Mouse (Mus musculus) forebrain, postnatal 0 days (tissue): Measurements from ENCODE around the gene P4ha3. TPM values are rescaled to one million over a fixed set of nuclear protein-coding genes. Genes with fewer than 3 reads are reported as not detected.
A peak's percentile ranks its signal among the peaks of the same experiment; 100 is the strongest.

Source experiments
- ATAC-seq: fragments of 200-750 bp; cut with Nextera tagmentation; 2 replicates; pipeline ENCODE4 v1.8.0; 2017; ENCODE audit warnings: mild to moderate bottlenecking, moderate library complexity
- DNase-seq: peaks from one replicate; pipeline ENCODE4 v3.0.0-alpha.2; 2015
- H3K27ac ChIP-seq: fragments of 300-500 bp; sonication (generic); 2 replicates; pipeline ENCODE4 v1.5.1; 2014; ENCODE audit warnings: low read depth, mild to moderate bottlenecking, antibody characterized with exemption, low read length, moderate library complexity, mixed read lengths
- H3K27me3 ChIP-seq: fragments of 300-500 bp; sonication (generic); 2 replicates; pipeline ENCODE4 v1.6.1; 2014; ENCODE audit warnings: mild to moderate bottlenecking, low read length, mixed read lengths; ENCODE audit not compliant: insufficient read depth
- H3K36me3 ChIP-seq: fragments of 300-500 bp; sonication (generic); 2 replicates; pipeline ENCODE4 v1.6.1; 2014; ENCODE audit warnings: mild to moderate bottlenecking, moderate library complexity; ENCODE audit not compliant: insufficient read depth
- H3K4me1 ChIP-seq: fragments of 300-500 bp; sonication (generic); 2 replicates; pipeline ENCODE4 v1.6.1; 2014; ENCODE audit warnings: antibody characterized with exemption; ENCODE audit not compliant: insufficient read depth
- H3K4me2 ChIP-seq: fragments of 300-500 bp; sonication (generic); 2 replicates; pipeline ENCODE4 v1.6.1; 2014; ENCODE audit warnings: low read depth, mild to moderate bottlenecking, moderate library complexity
- H3K4me3 ChIP-seq: fragments of 300-500 bp; sonication (generic); 2 replicates; pipeline ENCODE4 v1.5.1; 2014; ENCODE audit warnings: low read depth, low read length, mixed read lengths
- H3K9ac ChIP-seq: fragments of 300-500 bp; sonication (generic); 2 replicates; pipeline ENCODE4 v1.6.1; 2014; ENCODE audit warnings: mild to moderate bottlenecking
- H3K9me3 ChIP-seq: fragments of 300-500 bp; sonication (generic); 2 replicates; pipeline ENCODE4 v1.6.1; 2016; ENCODE audit warnings: low read length
- CTCF ChIP-seq: sonication (generic); IDR thresholded peaks from 2 replicates; pipeline ENCODE4 v1.5.1; 2016; ENCODE audit warnings: antibody characterized with exemption, control low read depth, low read depth
- WGBS: fragments of 180-500 bp; shearing (Covaris S2); extraction: QIAGEN DNeasy Blood & Tissue Kit; methylation state at CpG from one replicate; pipeline ENCODE4 v1.1.7; 2014; 5-methylcytosine and 5-hydroxymethylcytosine counted together
- polyA plus RNA-seq: library from polyadenylated mRNA; unstranded; fragments of >200 nt; fragmentation: Nextera tagmentation; extraction: Ambion mirVana; gene quantifications from 2 replicates; pipeline ENCODE4 v1.2.1, GENCODE M21; 2015
- total RNA-seq: library from RNA; depleted of rRNA; stranded (reverse); fragments of >200 nt; gene quantifications from 2 replicates; pipeline ENCODE4 v1.2.3, GENCODE M21; 2014; rRNA removed

Gene P4ha3
- total RNA-seq (3.1 and 7.3 TPM in 2 replicates), polyA plus RNA-seq (2.2 and 3.0 TPM in 2 replicates)

GRCm38 (mm10) chr7:100285383-100285782 is at the start of gene P4ha3:
Gene P4ha3 (plus strand): TSS chr7:100285520.
- under 1% methylated on average over 51 of the region's 53 CpGs for WGBS
- DNase-seq: no peak
- H3K27ac ChIP-seq: no peak within 1 kb of the TSS
- no peaks in the 10 kb centered on the region for H3K4me1 ChIP-seq
- H3K27me3 ChIP-seq: peaks cover 10% of the 10 kb centered on the region; the same call in 1 of the 2 replicates
- H3K9me3 ChIP-seq: no peaks in the 10 kb centered on the region
- peak; percentile 50; the same call in 1 of the 2 replicates for ATAC-seq
- H3K4me2 ChIP-seq: peak within 1 kb of the TSS; percentile 98
- no peaks in the 10 kb centered on the region for H3K36me3 ChIP-seq
- TF ChIP-seq CTCF: peak; percentile 46
- H3K4me3 ChIP-seq: peak within 1 kb of the TSS; percentile 46
- peak within 1 kb of the TSS; percentile 43 for H3K9ac ChIP-seq

- 87% methylated on average over 1 of the region's 1 CpGs for whole genome bisulfite sequencing
Measured at GRCm38 (mm10) chr7:100238271-100238670, 47.0 kb upstream of the P4ha3 start.

GRCm38 (mm10) chr7:100240601-100241000 is 44.7 kb upstream of the P4ha3 start:
- no peaks in the 10 kb centered on the region for H3K27me3 ChIP-seq
- no peaks in the 10 kb centered on the region for H3K4me1 ChIP-seq
- ATAC-seq (no peak), DNase-seq (no peak)
- H3K9ac ChIP-seq: no peak overlapping the region
- WGBS: 60% methylated on average over 2 of the region's 2 CpGs
- H3K36me3 ChIP-seq: no peaks in the 10 kb centered on the region
- H3K4me3 ChIP-seq: no peak overlapping the region
- no peaks in the 10 kb centered on the region for H3K9me3 ChIP-seq
- no peak overlapping the region for H3K27ac ChIP-seq
- H3K4me2 ChIP-seq: no peak overlapping the region
- TF ChIP-seq CTCF: no peak

More at GRCm38 (mm10) chr7:100238271-100238670, 47.0 kb upstream of the P4ha3 start:
- Histone ChIP-seq H3K9me3 (no peaks in the 10 kb centered on the region), H3K4me1 (no peaks in the 10 kb centered on the region), H3K9ac (no peak overlapping the region), H3K36me3 (no peaks in the 10 kb centered on the region), H3K4me2 (no peak overlapping the region), H3K27ac (no peak overlapping the region), H3K4me3 (no peak overlapping the region), H3K27me3 (no peaks in the 10 kb centered on the region)
- no peak for TF ChIP-seq CTCF
- no peak for ATAC-seq
- no peak for DNase-seq

- Histone ChIP-seq H3K4me1 (no peaks in the 10 kb centered on the region), H3K4me2 (no peak overlapping the region), H3K27ac (no peak overlapping the region), H3K4me3 (no peak overlapping the region), H3K9ac (no peak overlapping the region), H3K36me3 (no peaks in the 10 kb centered on the region), H3K27me3 (no peaks in the 10 kb centered on the region), H3K9me3 (no peaks in the 10 kb centered on the region)
- DNase-seq (no peak), ATAC-seq (no peak)
- WGBS: 87% methylated on average over 1 of the region's 1 CpGs
- TF ChIP-seq CTCF: no peak
Measured at GRCm38 (mm10) chr7:100243007-100243406, 42.3 kb upstream of the P4ha3 start.

GRCm38 (mm10) chr7:100244225-100244624 is 41.1 kb upstream of the P4ha3 start:
- DNase-seq (no peak), ATAC-seq (no peak)
- Histone ChIP-seq H3K4me3 (no peak overlapping the region), H3K4me1 (no peaks in the 10 kb centered on the region), H3K27me3 (no peaks in the 10 kb centered on the region), H3K4me2 (no peak overlapping the region), H3K9me3 (no peaks in the 10 kb centered on the region), H3K36me3 (no peaks in the 10 kb centered on the region), H3K9ac (no peak overlapping the region), H3K27ac (no peak overlapping the region)
- TF ChIP-seq CTCF: no peak
- 87% methylated on average over 4 of the region's 4 CpGs for WGBS

- TF ChIP-seq CTCF: no peak
Measured at GRCm38 (mm10) chr7:100245176-100245575, 40.1 kb upstream of the P4ha3 start.

GRCm38 (mm10) chr7:100250667-100251066 is 34.7 kb upstream of the P4ha3 start:
- WGBS: 93% methylated on average over 5 of the region's 5 CpGs
- no peak for ATAC-seq

More at GRCm38 (mm10) chr7:100245176-100245575, 40.1 kb upstream of the P4ha3 start:
- Histone ChIP-seq H3K4me1 (no peaks in the 10 kb centered on the region), H3K9me3 (no peaks in the 10 kb centered on the region), H3K4me2 (no peak overlapping the region), H3K36me3 (no peaks in the 10 kb centered on the region), H3K27ac (no peak overlapping the region), H3K4me3 (no peak overlapping the region), H3K27me3 (no peaks in the 10 kb centered on the region), H3K9ac (no peak overlapping the region)
- ATAC-seq (no peak), DNase-seq (no peak)
- 95% methylated on average over 3 of the region's 3 CpGs for WGBS

More at GRCm38 (mm10) chr7:100250667-100251066, 34.7 kb upstream of the P4ha3 start:
- no peak for DNase-seq
- H3K9ac ChIP-seq: no peak overlapping the region
- TF ChIP-seq CTCF: no peak
- no peak overlapping the region for H3K4me3 ChIP-seq
- no peak overlapping the region for H3K4me2 ChIP-seq
- H3K4me1 ChIP-seq: no peaks in the 10 kb centered on the region
- H3K36me3 ChIP-seq: peaks cover 29% of the 10 kb centered on the region
- no peak overlapping the region for H3K27ac ChIP-seq
- no peaks in the 10 kb centered on the region for H3K9me3 ChIP-seq
- H3K27me3 ChIP-seq: no peaks in the 10 kb centered on the region
